Mouse (Mus musculus) thymus, postnatal 0 days (tissue): ENCODE data around the gene Pim3. TPM values are rescaled to one million over a fixed set of nuclear protein-coding genes. Genes with fewer than 3 reads are reported as not detected.

ENCODE experiments used
- polyA plus RNA-seq: library from polyadenylated mRNA; unstranded; fragments of >200 nt; fragmentation: Nextera tagmentation; extraction: Ambion mirVana; gene quantifications from 2 replicates; pipeline ENCODE4 v1.2.1, GENCODE M21; 2015

Pim3 gene
- polyA plus RNA-seq, 1 experiment from 2014 or later: 40.2 TPM

Other genes starting within 250 kb of the Pim3 start
- gene Brd1, start 128.0 kb upstream of the Pim3 start, polyA plus RNA-seq: 19.6 and 25.1 TPM in 2 replicates
- gene Zbed4, start 110.5 kb upstream of the Pim3 start, polyA plus RNA-seq: 26.6 and 27.5 TPM in 2 replicates
- gene Alg12, start 42.9 kb upstream of the Pim3 start, polyA plus RNA-seq: 6.4 and 7.4 TPM in 2 replicates
- 63.6 and 78.9 TPM in 2 replicates for gene Creld2, start 42.5 kb upstream of the Pim3 start, polyA plus RNA-seq
- not detected in 2 replicates for gene Ttll8, start 92.2 kb downstream of the Pim3 start, polyA plus RNA-seq
- gene Mlc1, start 116.8 kb downstream of the Pim3 start, polyA plus RNA-seq: 0.08 TPM in 1 of 2 replicates, not detected in the other
- gene Mov10l1, start 120.7 kb downstream of the Pim3 start, polyA plus RNA-seq: 0.22 TPM in 1 of 2 replicates, not detected in the other
- gene Panx2, start 197.5 kb downstream of the Pim3 start, polyA plus RNA-seq: 0.04 and 0.06 TPM in 2 replicates
- 40.1 and 42.2 TPM in 2 replicates for gene Trabd, start 212.9 kb downstream of the Pim3 start, polyA plus RNA-seq
- gene Selenoo, start 226.9 kb downstream of the Pim3 start, polyA plus RNA-seq: 17.1 and 18.1 TPM in 2 replicates